Mouse (Mus musculus): ENCODE measurements around the gene Kcne2.

Kcne2 gene

DNA sequence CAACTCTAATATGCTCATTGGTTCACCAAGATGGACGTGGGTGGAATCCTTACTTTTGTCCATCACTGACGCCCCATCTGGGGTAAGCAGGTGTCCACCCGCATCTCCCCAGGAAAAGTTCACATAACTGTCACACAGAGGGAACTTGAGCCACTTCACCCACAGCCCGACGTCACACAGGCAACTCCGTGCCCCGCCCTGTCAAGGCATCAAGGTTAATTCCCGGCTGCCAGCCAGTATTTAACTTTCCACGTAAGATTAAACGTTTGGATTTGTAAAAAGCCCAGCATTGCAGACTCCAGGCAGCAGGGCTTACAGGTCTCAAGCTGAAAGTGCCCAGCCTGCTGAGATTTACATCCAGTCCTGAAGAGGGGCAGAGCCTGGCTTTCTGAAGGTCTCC, at the start of gene Kcne2:
Gene Kcne2, plus strand, starts transcription at position 289 of the 400 bp plus-strand sequence.
- no peak for DNase-seq (ENCODE audit: low read depth)

DNA sequence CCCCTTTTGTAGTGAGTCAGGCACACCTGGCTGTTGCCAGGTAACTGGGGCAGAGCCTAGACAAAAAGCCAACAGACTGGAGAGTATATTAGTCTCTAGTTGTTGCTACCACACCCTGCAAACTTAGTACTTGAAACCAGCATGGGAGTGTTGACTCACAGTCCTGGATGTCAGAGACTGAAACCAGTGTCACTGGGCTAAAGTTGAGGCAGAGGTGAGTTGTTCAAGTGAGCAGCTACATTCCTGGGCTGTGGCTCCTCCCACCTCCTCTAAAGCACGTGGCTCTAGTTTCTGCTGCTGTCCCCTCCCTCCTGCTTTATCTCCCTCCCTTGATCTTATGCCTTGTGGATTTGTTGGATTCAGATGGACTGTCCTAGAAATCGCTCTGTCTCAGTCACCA, 46.3 kb upstream of the Kcne2 start:
- DNase-seq (ENCODE audit: low read depth): no peak

DNA sequence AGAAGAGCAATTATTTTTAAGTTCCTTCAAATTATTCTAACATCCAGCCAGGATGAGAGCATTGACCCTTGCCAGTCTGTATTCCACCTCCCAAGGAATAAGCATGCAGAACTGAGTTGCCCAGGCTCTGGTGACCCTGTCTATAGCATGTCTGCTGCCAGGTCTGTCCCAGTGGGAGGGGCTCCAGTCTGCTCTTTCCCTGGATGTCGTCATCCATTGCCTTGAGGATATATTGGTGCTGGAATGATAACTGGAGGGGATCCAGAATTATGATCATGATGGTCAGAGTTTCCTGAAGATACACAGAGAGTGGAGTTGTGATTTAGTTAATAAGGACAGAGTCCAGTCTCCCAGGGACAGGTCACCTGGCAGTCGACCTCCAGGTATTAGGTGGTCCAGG, 45.2 kb upstream of the Kcne2 start:
- no peak for DNase-seq (ENCODE audit: low read depth)

DNA sequence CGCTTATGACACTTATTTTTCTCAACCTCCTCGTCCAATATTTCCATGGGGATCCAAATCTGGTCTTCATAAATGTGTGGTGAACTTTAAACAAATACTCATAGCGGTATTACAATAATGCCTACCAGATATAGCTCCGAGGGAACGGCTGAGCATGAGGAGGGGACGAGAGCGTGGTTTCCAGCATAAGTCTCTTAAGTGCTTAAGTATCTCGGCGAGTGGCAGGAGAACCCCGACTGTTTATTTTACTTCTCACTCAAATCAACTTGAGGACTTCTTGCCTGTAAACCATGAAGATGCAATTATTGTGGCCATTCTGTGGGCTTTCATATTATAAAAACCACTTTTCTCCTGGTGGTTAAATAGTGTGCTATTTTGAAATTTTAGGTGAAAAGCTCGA, 44.5 kb upstream of the Kcne2 start:
- no peak for DNase-seq (ENCODE audit: low read depth)

DNA sequence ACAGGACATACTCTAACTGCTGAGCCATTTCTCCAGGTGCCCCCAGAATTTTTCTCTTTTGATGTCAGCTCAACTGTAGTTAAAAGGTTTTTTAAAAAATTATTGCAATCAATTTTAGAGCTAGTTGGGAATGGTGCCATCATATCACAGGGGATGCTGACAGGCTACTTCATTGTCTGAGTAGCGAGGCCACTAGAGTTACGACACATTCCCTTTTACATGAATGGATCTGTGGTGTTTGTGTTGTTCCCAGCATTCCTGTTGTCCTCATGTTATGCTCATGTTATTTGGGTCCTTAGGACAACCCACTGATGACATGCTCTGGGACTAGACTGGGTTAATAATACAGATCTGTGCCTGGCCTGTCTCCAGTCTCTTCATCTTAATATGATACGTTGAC, 42.5 kb upstream of the Kcne2 start:
- no peak for DNase-seq (ENCODE audit: low read depth)

DNA sequence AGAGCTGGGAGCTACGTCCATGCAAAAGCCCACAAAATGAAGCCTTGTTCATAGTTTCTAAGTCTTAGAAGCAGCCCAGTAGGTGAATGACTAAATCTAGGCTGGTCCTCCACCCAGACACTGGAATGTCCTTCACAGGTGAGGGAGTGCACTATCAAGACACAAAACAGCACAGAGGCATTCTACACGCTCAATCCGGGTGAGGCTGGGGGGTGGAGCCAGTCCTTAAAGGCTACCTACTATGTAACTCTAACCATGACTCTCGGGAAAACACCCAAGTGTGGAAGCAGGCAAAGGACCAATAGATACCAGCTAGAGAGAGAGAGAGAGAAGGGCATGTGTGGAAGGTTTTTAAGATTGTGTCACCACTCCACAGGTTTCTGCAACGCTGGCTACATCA, 41.7 kb upstream of the Kcne2 start:
- DNase-seq (ENCODE audit: low read depth): no peak

DNA sequence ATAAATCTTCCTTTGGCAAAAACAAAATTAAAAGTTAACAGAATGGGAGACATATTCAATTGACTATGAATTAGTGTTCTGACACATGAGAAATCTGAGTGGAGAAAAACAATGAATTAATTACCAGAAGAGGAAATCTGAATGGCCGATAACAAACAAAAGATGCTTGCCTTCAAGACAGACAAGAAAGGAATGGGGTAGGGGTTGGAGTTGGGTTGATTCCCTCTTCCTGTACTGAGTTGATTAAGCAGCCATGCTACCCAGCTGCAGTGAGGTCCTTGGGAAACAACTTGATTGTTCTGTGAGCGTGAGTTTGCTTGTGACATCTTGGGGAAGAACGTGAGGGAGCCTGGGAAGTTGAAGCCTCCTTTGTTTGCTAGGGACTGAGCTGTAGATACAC, 37.9 kb upstream of the Kcne2 start:
- no peak for DNase-seq (ENCODE audit: low read depth)

DNA sequence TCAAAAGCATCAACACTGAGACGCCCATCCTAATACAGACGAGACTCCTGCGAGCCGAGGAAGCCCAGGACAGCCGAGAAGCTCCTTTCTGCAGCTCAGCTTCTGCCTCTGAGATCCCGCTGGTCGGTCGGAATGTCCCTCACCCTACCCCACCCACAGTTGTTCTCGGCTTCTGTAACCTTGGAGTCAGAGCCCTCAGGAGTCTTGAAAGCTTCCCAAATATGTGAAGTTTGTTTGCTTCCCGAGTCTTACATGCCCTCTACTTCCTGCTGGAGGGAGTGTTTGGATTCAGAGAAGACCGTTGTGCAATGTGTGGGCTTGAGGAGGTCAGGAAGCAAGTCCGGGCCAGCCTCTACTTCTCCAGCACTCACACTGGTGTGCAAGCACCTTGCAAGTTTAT, 24.3 kb upstream of the Kcne2 start:
- DNase-seq (ENCODE audit: low read depth): no peak

DNA sequence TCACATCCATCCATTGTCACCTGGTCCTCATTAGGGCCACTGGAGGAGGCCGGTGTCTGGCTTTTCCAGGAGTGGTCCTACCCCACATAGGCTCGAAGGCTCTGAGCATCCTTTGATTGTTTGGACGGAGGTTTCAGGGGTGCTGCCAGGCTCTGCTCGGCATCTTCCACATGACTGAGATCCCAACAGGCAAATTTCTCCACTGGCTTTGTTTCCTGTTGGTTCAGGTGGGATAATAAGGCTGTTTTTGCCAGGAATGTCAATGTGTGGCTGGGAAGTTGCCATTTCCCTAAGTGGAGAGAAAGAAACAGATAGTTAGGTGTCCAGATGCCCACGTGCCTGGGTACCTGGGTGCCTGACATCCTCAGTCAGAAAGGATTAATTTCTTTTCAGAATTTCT, 17.7 kb upstream of the Kcne2 start:
- DNase-seq (ENCODE audit: low read depth): no peak

DNA sequence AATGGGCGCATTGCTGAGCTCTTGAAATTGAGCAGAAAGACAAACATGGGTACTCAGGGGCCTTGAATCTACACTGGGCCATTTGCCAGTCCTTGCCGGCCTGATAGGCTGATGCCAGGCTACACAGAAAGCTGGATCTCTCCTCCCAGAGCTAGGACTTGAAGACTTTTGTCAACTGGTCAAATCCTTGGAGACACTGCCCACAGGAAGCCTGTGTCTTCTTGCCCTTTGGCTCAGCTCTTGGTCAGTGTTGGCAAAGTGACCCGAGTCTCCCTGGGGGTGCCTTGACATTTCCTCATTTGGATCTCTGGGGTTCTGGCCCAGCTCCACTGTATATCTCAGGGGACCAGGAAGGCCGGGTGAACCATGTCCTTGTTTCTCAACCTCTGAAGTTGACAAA, 16.7 kb upstream of the Kcne2 start:
- no peak for DNase-seq (ENCODE audit: low read depth)

DNA sequence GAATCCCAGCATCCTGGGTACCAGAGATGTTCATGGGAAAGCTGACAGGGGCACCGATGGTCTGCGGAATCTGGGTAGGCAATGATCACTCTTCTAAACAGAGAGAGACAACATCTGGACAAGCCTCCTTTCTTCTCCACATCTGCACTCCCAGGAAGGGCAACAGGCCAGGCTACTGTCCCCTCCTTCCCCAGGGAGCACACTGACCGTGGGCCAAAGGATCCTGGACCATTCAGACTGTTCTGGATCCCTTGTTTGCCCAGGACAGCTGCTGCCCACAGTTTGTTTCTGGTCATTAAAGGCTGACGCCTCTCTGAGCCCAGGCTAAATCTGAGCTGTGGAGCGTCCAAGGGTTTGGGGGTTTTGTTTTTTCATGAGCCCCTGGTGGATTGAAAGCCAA, 9.5 kb upstream of the Kcne2 start:
- no peak for DNase-seq (ENCODE audit: low read depth)

DNA sequence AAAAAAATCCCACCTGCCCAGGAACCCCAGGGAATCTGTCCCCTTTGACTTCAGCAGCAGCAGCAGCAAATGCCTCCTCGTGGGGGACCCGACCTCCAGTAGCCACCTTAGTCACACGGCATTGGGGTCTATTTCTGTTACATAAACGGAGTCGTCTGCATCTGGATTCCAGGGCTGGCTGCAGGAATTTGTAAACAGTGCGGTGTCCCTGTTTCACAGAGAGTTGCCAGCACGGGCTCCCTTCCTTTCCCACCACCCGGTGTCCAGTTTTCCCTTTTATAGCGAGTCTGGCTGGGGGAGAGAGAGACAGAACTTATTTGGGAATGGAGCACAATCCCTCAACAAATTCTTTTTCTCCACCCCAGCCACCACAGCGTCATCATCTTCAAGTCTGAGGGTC, 7.1 kb upstream of the Kcne2 start:
- no peak for DNase-seq (ENCODE audit: low read depth)

DNA sequence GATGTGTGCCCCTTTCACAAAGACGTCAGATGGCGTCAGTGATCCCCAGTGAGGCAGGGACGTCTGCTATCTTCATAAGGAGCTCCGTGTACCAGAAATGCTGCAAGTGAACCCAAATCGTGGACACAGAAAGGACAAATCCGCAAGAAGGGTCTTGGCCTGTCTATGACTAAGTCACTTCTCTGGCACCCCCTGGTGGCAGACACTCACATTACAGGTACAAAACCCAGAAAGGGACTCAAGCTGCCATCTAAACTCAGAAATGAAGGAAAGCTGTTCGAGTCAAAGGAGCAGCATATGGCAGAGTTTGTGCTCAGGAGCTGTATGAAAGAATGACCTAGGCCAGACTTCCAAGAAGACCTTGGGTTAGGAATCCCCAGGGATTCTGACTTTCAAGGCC, 5.6 kb upstream of the Kcne2 start:
- peak; percentile 83 for DNase-seq (ENCODE audit: low read depth)

DNA sequence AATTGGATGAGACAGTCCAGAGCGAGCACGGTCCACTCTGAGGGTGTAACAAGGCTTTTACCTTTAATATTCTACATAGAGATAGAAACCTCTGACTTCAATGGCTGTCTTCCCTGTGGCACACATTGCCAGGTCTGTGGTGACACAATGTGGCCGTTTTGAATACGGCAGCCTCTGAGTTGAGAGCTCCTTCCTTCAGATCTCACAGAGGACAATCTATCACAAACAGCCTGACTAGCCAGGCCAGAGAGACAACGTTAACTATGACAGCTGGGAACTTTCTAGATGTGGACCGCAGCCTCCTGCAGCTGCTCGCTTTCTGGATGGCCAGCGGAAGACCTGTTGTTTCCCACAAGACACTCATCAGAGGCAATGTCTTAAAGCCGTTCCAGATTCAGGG, 3.4 kb upstream of the Kcne2 start:
- DNase-seq (ENCODE audit: low read depth): no peak

DNA sequence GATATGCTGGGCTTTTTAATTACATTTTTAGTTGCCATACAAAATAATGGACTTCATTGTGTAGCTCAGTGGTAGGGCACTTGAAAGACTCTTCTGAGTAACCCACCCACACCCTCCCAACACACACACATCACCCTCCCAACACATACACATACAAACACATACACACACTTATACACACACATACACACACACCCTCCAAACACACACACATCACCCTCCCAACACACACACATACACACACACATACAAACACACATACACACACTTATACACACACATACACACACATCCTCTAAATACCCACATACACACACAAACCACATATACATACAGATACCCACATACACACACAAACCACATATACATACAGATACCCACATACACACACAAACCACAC, 2.1 kb upstream of the Kcne2 start:
- no peak for DNase-seq (ENCODE audit: low read depth)

DNA sequence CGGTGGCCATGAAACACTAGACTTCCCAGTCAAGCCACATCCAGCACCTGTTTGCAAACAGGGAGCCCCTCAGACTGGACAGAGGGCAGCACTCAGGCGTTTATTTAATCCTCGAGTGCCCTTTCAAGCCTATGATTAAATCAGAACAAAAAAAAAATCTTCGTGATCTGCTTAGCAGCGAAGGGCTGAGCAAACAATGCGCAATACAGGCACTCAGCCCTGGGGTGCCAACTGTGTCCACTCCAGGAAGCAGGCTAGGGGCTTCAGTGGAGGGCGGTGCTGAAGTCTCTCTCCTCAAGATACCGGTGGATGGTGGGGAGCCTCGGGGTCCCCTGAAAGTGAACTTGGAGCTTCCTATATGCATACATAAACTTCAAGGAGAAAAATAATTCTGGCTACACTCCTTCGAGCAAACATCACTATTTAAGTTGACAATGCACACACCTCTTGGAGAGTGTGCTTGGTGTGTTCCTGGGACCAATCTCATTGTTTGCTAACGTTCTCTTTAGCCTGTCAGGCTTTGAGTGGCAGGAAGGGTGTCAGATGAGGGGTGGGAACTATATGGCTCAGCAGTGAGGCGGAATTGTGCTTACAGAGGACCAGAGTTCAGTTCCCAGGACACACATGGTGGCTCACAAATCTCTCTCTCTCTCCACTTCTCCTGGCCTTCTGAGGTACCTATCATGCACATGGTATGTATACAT, 2.2 kb downstream of the Kcne2 start:
- no peak for DNase-seq (ENCODE audit: low read depth)

DNA sequence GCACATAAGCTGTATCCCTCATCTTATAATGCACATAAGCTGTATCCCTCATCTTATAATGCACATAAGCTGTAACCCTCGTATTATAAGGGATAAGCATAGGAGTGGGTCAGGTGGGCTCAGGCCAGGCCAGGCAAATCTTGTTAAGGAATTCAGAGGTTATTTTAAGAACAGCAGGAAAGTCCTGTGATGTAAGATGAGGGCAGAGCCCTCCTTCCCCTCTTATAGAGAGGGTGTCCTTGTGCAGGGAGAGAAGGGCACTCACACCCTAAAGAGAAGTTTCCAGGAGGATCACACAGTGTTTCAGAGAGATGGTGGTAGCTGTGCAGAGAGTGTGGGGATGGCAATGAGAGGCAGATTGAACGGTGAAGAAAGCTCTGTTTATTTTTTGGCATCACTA, 3.1 kb downstream of the Kcne2 start:
- DNase-seq (ENCODE audit: low read depth): no peak

DNA sequence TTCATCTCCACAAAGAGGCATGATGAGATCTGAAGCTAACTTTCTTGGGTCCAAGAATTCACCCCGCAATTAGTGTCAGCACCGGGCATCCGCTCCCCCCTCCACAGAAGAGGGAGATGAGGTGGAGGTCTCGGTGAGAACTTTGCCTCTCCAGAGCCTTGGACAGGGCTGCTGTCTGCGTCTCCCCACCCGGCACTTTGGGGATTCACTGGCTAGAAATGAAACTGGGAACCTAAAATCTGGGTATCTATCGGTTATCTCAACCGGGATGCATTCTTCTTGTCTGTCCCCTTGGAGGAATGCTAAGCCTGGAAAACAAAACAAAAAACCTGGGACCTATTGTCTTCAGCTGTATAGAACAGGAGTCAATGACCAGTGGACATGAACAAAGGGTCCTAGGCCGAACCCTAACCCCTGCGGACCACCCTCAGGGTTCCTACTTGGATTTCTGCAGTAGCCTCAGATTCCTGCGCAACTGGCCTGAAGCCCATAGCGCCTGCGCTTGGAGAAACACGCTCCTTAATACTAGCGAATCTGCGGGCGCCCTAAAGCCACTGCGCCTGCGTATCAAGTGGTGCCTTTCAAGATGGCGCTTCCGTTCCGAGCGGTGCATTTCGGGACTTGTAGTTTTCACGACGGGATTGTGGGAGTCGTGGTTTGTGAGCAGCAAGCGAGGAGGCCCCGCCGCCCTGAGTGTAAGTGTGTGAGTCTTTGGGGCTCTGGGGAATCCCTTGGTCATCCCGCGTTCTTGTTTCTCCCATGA, 8.6 kb downstream of the Kcne2 start, which contains the start of gene Smim11:
Gene Smim11, plus strand, starts transcription at position 638 of the 763 bp plus-strand sequence.
- peak; percentile 98 for DNase-seq (ENCODE audit: low read depth)

DNA sequence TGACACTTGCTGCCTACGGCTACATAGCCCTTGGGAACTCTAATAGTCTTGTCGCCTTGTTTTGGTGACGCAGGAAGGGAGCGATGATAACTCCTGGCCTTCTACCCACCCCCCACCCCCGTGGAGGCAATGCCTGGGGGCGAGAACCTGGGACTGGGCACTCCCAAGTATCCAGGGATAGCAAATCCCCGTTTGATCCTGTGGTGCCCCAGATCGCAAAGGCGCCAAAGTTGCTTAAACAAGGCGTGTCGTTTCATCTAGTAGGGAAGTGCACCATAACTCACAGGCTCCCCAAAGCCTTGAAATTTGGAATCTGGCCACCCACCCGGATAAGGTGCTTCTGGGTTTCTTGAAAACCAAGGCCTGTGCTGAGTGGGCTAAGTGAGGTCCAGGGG, 9.2 kb downstream of the Kcne2 start:
- no peak for DNase-seq (ENCODE audit: low read depth)

DNA sequence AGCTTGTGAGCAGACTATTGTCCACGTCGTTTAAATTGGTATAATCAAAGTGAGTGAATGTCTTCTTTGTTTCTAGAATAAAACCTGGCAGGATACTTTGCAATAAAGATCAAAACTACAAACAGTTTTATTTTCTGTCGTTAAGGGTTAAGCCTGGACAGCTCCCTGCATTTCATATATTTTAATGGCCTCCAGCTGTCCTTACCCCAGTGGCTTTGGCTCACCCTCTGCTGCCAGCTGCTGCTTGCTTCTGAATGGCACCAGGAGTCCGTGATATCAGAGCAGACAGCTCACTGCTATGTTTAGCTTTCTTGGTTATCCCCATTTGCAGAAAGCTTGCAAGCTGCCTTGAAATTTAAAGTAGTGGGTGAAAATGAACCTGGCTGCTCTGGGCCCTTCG, 9.8 kb downstream of the Kcne2 start:
- peak; percentile 14 for DNase-seq (ENCODE audit: low read depth)

DNA sequence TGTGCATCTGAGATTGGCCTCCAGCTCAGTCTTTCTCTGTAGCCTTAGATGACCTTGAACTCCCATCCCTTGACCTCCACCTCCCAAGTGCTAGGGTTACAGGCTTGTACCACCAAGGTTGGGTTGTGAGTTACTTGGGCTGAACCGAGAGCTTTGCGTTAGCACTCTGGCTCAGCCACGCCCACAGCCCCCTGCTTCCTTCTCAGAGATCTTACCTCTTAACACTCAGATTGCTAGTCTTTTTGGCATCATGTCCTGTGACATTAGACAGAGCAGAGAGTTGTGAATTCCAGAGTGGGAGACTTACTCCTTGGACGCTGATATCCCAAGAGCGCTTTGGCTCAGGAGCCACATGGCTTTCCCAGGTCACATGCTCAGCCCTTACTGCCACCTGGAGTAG, 10.3 kb downstream of the Kcne2 start:
- no peak for DNase-seq (ENCODE audit: low read depth)

DNA sequence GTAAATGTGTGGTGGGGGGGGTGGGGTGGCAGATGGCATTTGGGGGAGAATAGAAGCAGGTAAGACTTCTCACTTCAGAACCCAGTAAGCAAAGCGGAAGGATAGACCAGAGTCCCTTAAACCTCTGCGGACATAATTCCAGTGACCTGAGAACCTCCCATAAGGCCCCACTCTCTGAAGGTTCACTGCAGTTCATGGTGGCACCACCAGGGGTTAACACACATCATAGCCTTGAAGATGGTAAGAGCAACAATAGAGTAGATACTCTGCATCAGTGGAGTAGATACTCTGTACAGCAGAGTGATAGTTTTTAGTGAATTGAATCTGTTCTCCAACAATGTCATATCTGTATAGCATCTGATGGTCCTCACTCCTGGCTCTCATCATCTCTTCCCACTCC, 13.3 kb downstream of the Kcne2 start:
- DNase-seq (ENCODE audit: low read depth): peak; percentile 54

DNA sequence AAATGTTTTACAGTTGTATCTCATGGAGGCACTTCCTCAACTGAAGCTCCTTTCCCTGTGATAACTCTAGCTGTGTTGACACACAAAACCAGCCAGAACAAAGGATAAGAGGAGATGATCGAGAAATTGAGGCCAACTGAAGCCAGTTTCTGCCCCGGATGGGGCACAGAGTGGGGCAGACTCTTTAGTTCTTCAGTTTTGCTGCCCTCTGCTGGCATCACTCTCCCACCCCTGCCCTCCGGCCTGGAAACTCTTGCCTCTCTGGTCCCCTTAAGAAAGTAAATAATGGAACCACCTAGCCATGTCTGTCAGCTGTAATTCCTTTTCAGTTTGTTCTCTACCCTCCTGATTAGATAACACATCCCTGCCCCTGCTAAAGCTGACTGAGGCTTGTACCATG, 15.8 kb downstream of the Kcne2 start:
- no peak for DNase-seq (ENCODE audit: low read depth)

DNA sequence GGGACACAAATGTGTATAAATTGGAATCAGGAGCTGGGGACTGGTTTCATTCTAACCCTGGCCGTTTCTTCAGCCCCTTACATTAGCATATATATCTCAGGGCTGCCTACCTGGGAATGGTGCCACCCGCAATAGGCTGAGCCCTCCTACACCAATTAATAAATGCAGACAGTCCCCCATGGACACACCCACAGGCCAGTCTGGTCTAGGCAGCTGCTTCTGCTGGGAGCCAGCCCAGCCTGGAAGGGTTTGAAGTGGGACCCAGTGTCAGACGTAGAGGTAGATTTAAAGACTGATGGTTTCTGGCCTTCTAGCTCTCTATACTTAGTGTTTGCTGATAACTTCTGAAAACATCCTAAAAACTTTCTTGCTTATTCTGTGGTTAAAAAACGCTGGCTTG, 16.9 kb downstream of the Kcne2 start:
- DNase-seq (ENCODE audit: low read depth): no peak

All from induced T-regulatory cell, adult 2 months (primary cell).